Mouse (Mus musculus): ENCODE data around the gene Fam81a. TPM values are rescaled to one million over a fixed set of nuclear protein-coding genes. Genes with fewer than 3 reads are reported as not detected.

Gene Fam81a
- polyA plus RNA-seq, 1 experiment from 2014 or later: 8.5 TPM

DNA sequence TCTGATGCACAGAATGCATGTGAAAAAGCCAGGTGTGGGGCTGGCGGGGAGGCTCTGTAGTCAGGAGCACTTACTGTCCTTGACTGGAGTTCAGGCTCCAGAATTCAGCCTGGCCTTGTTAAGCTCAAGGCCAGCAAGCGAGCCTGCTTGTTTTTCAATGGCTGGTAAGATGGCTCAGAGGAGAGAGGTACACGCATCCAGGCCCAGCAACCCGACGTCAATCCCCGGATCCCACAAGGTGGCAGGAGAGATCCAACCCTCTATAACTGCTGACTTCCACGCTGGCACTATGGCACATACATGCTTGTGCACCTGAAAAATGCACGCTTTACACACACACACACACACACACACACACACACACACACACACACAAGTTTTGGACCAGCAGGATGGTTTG, 39.3 kb downstream of the Fam81a start:
- Histone ChIP-seq H3K4me1 (no peaks in the 10 kb centered on the region), H3K36me3 (no peaks in the 10 kb centered on the region), H3K4me3 (no peak overlapping the region), H3K9me3 (replicated peaks) (no peaks in the 10 kb centered on the region), H3K27me3 (ENCODE audit: low read depth, poor library complexity, severe bottlenecking) (no peaks in the 10 kb centered on the region), H3K27ac (replicated peaks) (no peak overlapping the region)
- WGBS: 51% methylated on average over 8 of the region's 8 CpGs
- no peak for DNase-seq (ENCODE audit: low spot score)

DNA sequence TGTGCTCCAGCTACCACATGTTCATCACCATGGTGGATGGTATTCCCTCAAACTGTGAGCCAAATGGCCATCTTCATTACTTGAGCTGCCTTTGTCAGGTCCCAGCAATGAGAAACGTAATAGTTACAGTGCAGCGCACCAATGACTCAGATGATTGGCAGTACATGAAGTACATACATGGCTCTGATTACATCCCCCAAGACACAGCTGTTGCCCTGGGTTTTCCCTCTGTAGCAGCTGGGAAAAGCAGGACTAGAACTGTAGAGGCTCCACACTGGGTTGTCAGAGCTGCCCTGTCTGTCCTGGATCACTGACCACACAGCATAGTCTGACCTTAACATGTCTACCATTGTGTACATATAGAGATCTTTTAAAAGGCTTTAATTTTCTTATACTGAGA, 44.8 kb downstream of the Fam81a start:
- Histone ChIP-seq H3K36me3 (no peaks in the 10 kb centered on the region), H3K4me1 (no peaks in the 10 kb centered on the region), H3K4me3 (no peak overlapping the region), H3K9me3 (replicated peaks) (no peaks in the 10 kb centered on the region), H3K27ac (replicated peaks) (no peak overlapping the region), H3K27me3 (ENCODE audit: low read depth, poor library complexity, severe bottlenecking) (no peaks in the 10 kb centered on the region)
- WGBS: 99% methylated on average over 2 of the region's 2 CpGs
- DNase-seq (ENCODE audit: low spot score): no peak

- H3K27me3 ChIP-seq (ENCODE audit: low read depth, poor library complexity, severe bottlenecking): no peaks in the 10 kb centered on the region
- no peaks in the 10 kb centered on the region for H3K36me3 ChIP-seq
- 87% methylated on average over 6 of the region's 6 CpGs for WGBS
- no peak for DNase-seq (ENCODE audit: low spot score)
- H3K4me3 ChIP-seq: no peak overlapping the region
- no peak overlapping the region for H3K27ac ChIP-seq (replicated peaks)
- H3K4me1 ChIP-seq: no peaks in the 10 kb centered on the region
- H3K9me3 ChIP-seq (replicated peaks): no peaks in the 10 kb centered on the region
Observed at GRCm38 (mm10) chr9:70095016-70095415, 47.3 kb downstream of the Fam81a start.

- WGBS: 92% methylated on average over 10 of the region's 10 CpGs
- H3K4me3 ChIP-seq: no peak overlapping the region
- no peak for DNase-seq (ENCODE audit: low spot score)
- H3K27ac ChIP-seq (replicated peaks): no peak overlapping the region
- H3K36me3 ChIP-seq: no peaks in the 10 kb centered on the region
- 0 out of 2 replicates have a peak, but pooled peaks cover 4% of the 10 kb centered on the region for H3K4me1 ChIP-seq
- H3K27me3 ChIP-seq (ENCODE audit: low read depth, poor library complexity, severe bottlenecking): no peaks in the 10 kb centered on the region
- no peaks in the 10 kb centered on the region for H3K9me3 ChIP-seq (replicated peaks)
Observed at GRCm38 (mm10) chr9:70090541-70090940, 51.8 kb downstream of the Fam81a start.

DNA sequence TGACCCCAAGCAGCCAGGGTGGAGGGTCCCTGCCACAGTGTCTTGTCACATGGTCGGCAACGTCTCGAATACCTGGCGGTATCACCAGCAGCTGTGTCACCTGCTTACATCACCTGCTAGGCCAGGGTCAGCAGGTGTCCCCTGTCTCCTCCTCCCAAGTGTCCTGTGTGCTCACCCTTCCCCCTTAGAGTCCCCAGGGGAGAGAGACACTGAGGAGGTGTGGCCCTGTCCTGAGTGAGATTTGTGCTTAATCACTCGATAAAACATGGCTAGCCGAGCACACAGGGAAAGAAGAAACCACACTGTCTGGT, 53.6 kb downstream of the Fam81a start:
- no peak for DNase-seq (ENCODE audit: low spot score)
- Histone ChIP-seq H3K27ac (replicated peaks) (no peak overlapping the region), H3K36me3 (no peaks in the 10 kb centered on the region), H3K9me3 (replicated peaks) (no peaks in the 10 kb centered on the region), H3K4me1 (0 out of 2 replicates have a peak, but pooled peaks cover 4% of the 10 kb centered on the region), H3K27me3 (ENCODE audit: low read depth, poor library complexity, severe bottlenecking) (no peaks in the 10 kb centered on the region), H3K4me3 (no peak overlapping the region)
- WGBS: 78% methylated on average over 6 of the region's 6 CpGs

DNA sequence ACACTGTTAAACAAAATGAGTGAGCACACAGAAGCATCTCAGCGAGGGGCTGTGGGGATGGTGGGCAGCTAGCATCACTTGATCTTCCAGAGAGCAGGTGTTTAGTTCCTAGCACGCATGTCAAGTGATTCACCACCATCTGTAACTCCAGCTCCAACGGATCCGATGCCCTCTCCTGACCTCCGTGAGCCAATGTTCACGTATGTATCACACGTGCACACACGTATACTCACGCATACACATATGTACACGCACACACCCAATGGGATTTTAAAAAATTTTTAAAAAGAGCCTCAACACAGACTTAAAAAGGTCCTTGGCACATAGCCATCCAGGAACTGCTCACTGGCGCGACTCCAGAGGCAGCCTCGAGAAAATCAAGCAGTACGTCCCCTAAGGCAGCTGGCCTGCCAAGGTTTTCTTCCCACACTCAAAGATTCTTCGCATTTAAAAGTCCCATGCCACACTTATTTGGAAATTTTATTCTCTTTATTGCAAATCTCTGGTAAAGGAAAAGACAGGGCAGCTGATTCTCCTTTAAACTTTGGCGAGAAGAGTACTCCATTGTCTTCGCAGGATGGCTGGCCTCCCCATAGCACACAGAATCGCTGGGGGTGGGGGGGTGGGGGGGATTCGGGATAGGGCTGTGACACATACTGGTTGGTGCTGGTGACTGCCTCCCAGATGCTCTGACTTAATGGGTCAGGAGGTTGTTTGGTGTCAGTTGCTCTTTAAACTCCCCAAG, 54.1 kb downstream of the Fam81a start:
- H3K4me1 ChIP-seq: 0 out of 2 replicates have a peak, but pooled peaks cover 4% of the 10 kb centered on the region
- H3K4me3 ChIP-seq: no peak overlapping the region
- WGBS: 87% methylated on average over 19 of the region's 19 CpGs
- H3K27ac ChIP-seq (replicated peaks): no peak overlapping the region
- H3K9me3 ChIP-seq (replicated peaks): no peaks in the 10 kb centered on the region
- no peaks in the 10 kb centered on the region for H3K36me3 ChIP-seq
- no peaks in the 10 kb centered on the region for H3K27me3 ChIP-seq (ENCODE audit: low read depth, poor library complexity, severe bottlenecking)
- no peak for DNase-seq (ENCODE audit: low spot score)

DNA sequence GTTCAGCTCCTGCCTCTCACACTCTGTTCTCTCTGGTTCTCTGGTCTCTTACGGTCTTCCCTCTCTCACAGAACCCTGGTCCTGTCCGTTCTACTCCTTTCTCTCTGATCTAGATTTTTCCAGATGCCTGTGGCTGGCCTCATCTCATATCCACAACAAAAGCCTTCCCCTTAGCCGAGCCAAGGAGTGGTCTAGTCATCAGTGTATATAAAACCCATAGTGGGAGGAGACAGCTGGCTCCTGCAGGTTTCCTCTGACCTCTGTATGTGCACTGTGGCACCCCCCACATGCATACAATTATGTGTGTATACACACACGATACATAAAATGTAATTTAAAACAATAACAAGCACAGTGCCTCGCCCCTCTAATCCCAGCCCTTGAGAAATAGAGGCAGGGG, 55.0 kb downstream of the Fam81a start:
- no peak overlapping the region for H3K4me3 ChIP-seq
- H3K4me1 ChIP-seq: 0 out of 2 replicates have a peak, but pooled peaks cover 4% of the 10 kb centered on the region
- H3K9me3 ChIP-seq (replicated peaks): no peaks in the 10 kb centered on the region
- H3K27me3 ChIP-seq (ENCODE audit: low read depth, poor library complexity, severe bottlenecking): no peaks in the 10 kb centered on the region
- no peak for DNase-seq (ENCODE audit: low spot score)
- H3K36me3 ChIP-seq: no peaks in the 10 kb centered on the region
- 82% methylated on average over 5 of the region's 5 CpGs for WGBS
- no peak overlapping the region for H3K27ac ChIP-seq (replicated peaks)

- WGBS: 72% methylated on average over 6 of the region's 6 CpGs
- Histone ChIP-seq H3K36me3 (no peaks in the 10 kb centered on the region), H3K9me3 (replicated peaks) (no peaks in the 10 kb centered on the region), H3K27me3 (ENCODE audit: low read depth, poor library complexity, severe bottlenecking) (no peaks in the 10 kb centered on the region), H3K4me3 (no peak overlapping the region), H3K27ac (replicated peaks) (no peak overlapping the region), H3K4me1 (0 out of 2 replicates have a peak, but pooled peaks cover 4% of the 10 kb centered on the region)
- DNase-seq (ENCODE audit: low spot score): no peak
Observed at GRCm38 (mm10) chr9:70086091-70086490, 56.3 kb downstream of the Fam81a start.

DNA sequence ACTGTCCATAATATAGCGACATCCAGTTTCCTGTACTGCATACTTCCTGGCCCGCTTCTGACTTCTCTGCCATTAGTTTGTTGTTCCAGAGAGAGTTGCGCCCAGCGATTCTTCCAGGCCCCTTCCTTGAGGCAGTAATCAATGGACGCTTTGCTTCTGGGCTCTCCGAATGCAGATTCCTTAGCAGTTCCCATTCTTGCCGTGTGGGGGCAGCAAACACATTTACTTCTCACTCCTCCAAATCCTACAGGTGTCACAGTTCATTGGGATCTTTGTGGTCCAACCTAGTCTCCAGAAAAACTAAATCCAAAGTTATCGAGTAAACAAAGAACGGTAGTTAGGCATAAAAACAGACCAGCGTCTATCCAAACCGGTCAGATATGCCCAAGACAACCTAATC, 58.3 kb downstream of the Fam81a start:
- 62% methylated on average over 11 of the region's 11 CpGs for WGBS
- peak; percentile 34 for DNase-seq (ENCODE audit: low spot score)
- H3K4me3 ChIP-seq: no peak overlapping the region

GRCm38 (mm10) chr9:70082357-70083204, 59.8 kb downstream of the Fam81a start:
- Histone ChIP-seq H3K36me3 (no peaks in the 10 kb centered on the region), H3K9me3 (replicated peaks) (no peaks in the 10 kb centered on the region), H3K27me3 (ENCODE audit: low read depth, poor library complexity, severe bottlenecking) (no peaks in the 10 kb centered on the region), H3K4me3 (no peak overlapping the region), H3K27ac (replicated peaks) (no peak overlapping the region), H3K4me1 (0 out of 2 replicates have a peak, but pooled peaks cover 4% of the 10 kb centered on the region)
- 82% methylated on average over 25 of the region's 25 CpGs for WGBS
- no peak for DNase-seq (ENCODE audit: low spot score)

More for the DNA sequence above, 58.3 kb downstream of the Fam81a start:
- Histone ChIP-seq H3K27ac (replicated peaks) (no peak overlapping the region), H3K4me1 (0 out of 2 replicates have a peak, but pooled peaks cover 4% of the 10 kb centered on the region), H3K9me3 (replicated peaks) (no peaks in the 10 kb centered on the region), H3K36me3 (no peaks in the 10 kb centered on the region), H3K27me3 (ENCODE audit: low read depth, poor library complexity, severe bottlenecking) (no peaks in the 10 kb centered on the region)

DNA sequence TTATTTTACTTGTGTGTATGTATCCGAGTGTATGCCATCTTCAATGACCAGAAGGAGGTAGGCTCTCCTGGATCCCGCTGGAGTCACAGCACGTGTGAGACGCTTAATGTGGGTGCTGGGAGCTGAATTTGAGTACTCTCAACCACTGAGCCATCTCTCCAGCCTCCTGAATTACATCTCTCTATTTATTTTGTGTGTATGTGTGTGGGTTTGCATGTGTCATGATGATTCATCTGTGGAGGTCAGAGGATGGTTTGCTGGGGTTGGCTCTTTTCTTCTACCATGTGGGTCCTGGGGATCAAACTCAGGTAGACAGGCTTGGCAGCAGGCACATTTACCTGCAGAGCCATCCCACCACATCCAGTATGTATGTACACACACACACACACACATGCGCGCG, 60.6 kb downstream of the Fam81a start:
- Histone ChIP-seq H3K9me3 (replicated peaks) (no peaks in the 10 kb centered on the region), H3K36me3 (no peaks in the 10 kb centered on the region), H3K27ac (replicated peaks) (no peak overlapping the region), H3K4me3 (no peak overlapping the region), H3K27me3 (ENCODE audit: low read depth, poor library complexity, severe bottlenecking) (no peaks in the 10 kb centered on the region), H3K4me1 (no peaks in the 10 kb centered on the region)
- DNase-seq (ENCODE audit: low spot score): no peak
- 94% methylated on average over 7 of the region's 7 CpGs for WGBS

DNA sequence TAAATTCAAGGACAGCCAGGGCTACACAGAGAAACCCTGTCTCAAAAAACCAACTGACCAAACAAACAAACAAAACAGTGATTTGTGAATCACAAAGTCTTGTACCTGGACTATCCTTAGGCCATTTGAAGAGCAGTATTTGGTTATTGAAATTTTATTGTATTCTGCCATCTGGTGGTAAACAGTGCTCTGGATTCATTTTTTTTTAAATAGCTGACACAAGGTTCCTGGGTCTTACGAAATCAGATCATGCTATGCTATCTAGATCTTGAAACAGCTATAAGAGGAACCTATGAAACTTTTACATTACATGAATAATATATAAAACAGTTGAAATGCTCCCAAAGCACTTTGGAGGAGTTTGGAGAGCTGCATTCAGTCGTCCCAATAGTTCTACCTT, 61.4 kb downstream of the Fam81a start:
- H3K27me3 ChIP-seq (ENCODE audit: low read depth, poor library complexity, severe bottlenecking): no peaks in the 10 kb centered on the region
- H3K36me3 ChIP-seq: no peaks in the 10 kb centered on the region
- H3K9me3 ChIP-seq (replicated peaks): no peaks in the 10 kb centered on the region
- no peak overlapping the region for H3K27ac ChIP-seq (replicated peaks)
- H3K4me3 ChIP-seq: no peak overlapping the region
- DNase-seq (ENCODE audit: low spot score): no peak
- WGBS: 82% methylated on average over 2 of the region's 2 CpGs
- H3K4me1 ChIP-seq: no peaks in the 10 kb centered on the region
